Mouse (Mus musculus): ENCODE measurements at regions not wholly inside any gene's neighbourhood (a gene's known extent, or its start where the extent isn't known, plus 50 kb on each side); places are given as distances from the start of the nearest gene placed in this dataset.
A peak's percentile ranks its signal among the peaks of the same experiment; 100 is the strongest.
"Not testable (repeated sequence)": the region's sequence is repeated elsewhere in the genome, so short reads cannot be mapped to it uniquely, and the experiment has no call there.

- WGBS, result 86% methylated on average over 5 of the region's 5 CpGs
- TF ChIP-seq CTCF (IDR thresholded peaks at IDR 0.05; ENCODE audit: borderline replicate concordance, insufficient read depth, low read depth, low read length) (no peak), POLR2A (IDR thresholded peaks at IDR 0.05; ENCODE audit: borderline replicate concordance, insufficient read depth, low read length) (no peak)
- Histone ChIP-seq H3K4me3 (replicated peaks; ENCODE audit: insufficient read depth, low read depth, low read length) (no peak overlapping the region), H3K4me1 (ENCODE audit: control insufficient read depth, insufficient read depth, low read length) (no peaks in the 10 kb centered on the region), H3K27ac (ENCODE audit: insufficient read depth, low read length) (no peak overlapping the region), H3K27me3 (ENCODE audit: control insufficient read depth, insufficient read depth, low read length) (no peaks in the 10 kb centered on the region)
- no peak for DNase-seq
Observed at GRCm38 (mm10) chr1:161670937-161671336, 117.4 kb downstream of the Fasl start.

GRCm38 (mm10) chr1:161664321-161664720 is 124.0 kb downstream of the Fasl start:
- no peak for TF ChIP-seq POLR2A (IDR thresholded peaks at IDR 0.05; ENCODE audit: borderline replicate concordance, insufficient read depth, low read length)
- TF ChIP-seq CTCF (IDR thresholded peaks at IDR 0.05; ENCODE audit: borderline replicate concordance, insufficient read depth, low read depth, low read length), result no peak
- no peak overlapping the region for H3K27ac ChIP-seq (ENCODE audit: insufficient read depth, low read length)
- 29% methylated on average over 3 of the region's 3 CpGs for WGBS

GRCm38 (mm10) chr1:161663351-161663750 is 124.9 kb downstream of the Fasl start:
- Histone ChIP-seq H3K27me3 (ENCODE audit: control insufficient read depth, insufficient read depth, low read length) (no peaks in the 10 kb centered on the region), H3K27ac (ENCODE audit: insufficient read depth, low read length) (no peak overlapping the region), H3K4me1 (ENCODE audit: control insufficient read depth, insufficient read depth, low read length) (no peaks in the 10 kb centered on the region), H3K4me3 (replicated peaks; ENCODE audit: insufficient read depth, low read depth, low read length) (no peak overlapping the region)
- no peak for TF ChIP-seq CTCF (IDR thresholded peaks at IDR 0.05; ENCODE audit: borderline replicate concordance, insufficient read depth, low read depth, low read length)
- TF ChIP-seq POLR2A (IDR thresholded peaks at IDR 0.05; ENCODE audit: borderline replicate concordance, insufficient read depth, low read length), result no peak
- WGBS, result 83% methylated on average over 1 of the region's 1 CpGs
- no peak for DNase-seq

More at GRCm38 (mm10) chr1:161664321-161664720, 124.0 kb downstream of the Fasl start:
- no peaks in the 10 kb centered on the region for H3K27me3 ChIP-seq (ENCODE audit: control insufficient read depth, insufficient read depth, low read length)
- no peaks in the 10 kb centered on the region for H3K4me1 ChIP-seq (ENCODE audit: control insufficient read depth, insufficient read depth, low read length)
- no peak for DNase-seq
- H3K4me3 ChIP-seq (replicated peaks; ENCODE audit: insufficient read depth, low read depth, low read length), result no peak overlapping the region

- Histone ChIP-seq H3K4me3 (replicated peaks; ENCODE audit: insufficient read depth, low read depth, low read length) (no peak overlapping the region), H3K27me3 (ENCODE audit: control insufficient read depth, insufficient read depth, low read length) (no peaks in the 10 kb centered on the region; the same call in 1 of the 2 replicates), H3K27ac (ENCODE audit: insufficient read depth, low read length) (no peak overlapping the region), H3K4me1 (ENCODE audit: control insufficient read depth, insufficient read depth, low read length) (no peaks in the 10 kb centered on the region)
- TF ChIP-seq POLR2A (IDR thresholded peaks at IDR 0.05; ENCODE audit: borderline replicate concordance, insufficient read depth, low read length) (no peak), CTCF (IDR thresholded peaks at IDR 0.05; ENCODE audit: borderline replicate concordance, insufficient read depth, low read depth, low read length) (no peak)
- peak in 1 of 2 experiments; percentile 33 for DNase-seq
- WGBS, result 67% methylated on average over 2 of the region's 2 CpGs
Observed at GRCm38 (mm10) chr1:161662241-161662640, 126.1 kb downstream of the Fasl start.

GRCm38 (mm10) chr1:161657511-161657910 is 130.8 kb downstream of the Fasl start:
- TF ChIP-seq POLR2A (IDR thresholded peaks at IDR 0.05; ENCODE audit: borderline replicate concordance, insufficient read depth, low read length), result no peak
- no peak for TF ChIP-seq CTCF (IDR thresholded peaks at IDR 0.05; ENCODE audit: borderline replicate concordance, insufficient read depth, low read depth, low read length)
- Histone ChIP-seq H3K27me3 (ENCODE audit: control insufficient read depth, insufficient read depth, low read length) (no peaks in the 10 kb centered on the region; the same call in 1 of the 2 replicates), H3K4me1 (ENCODE audit: control insufficient read depth, insufficient read depth, low read length) (no peaks in the 10 kb centered on the region), H3K4me3 (replicated peaks; ENCODE audit: insufficient read depth, low read depth, low read length) (no peak overlapping the region), H3K27ac (ENCODE audit: insufficient read depth, low read length) (no peak overlapping the region)
- 75% methylated on average over 1 of the region's 1 CpGs for WGBS
- DNase-seq, result no peak

- no peaks in the 10 kb centered on the region for H3K4me1 ChIP-seq (ENCODE audit: control insufficient read depth, insufficient read depth, low read length)
- H3K4me3 ChIP-seq (replicated peaks; ENCODE audit: insufficient read depth, low read depth, low read length), result no peak overlapping the region
- no peaks in the 10 kb centered on the region for H3K27me3 ChIP-seq (ENCODE audit: control insufficient read depth, insufficient read depth, low read length)
- DNase-seq, result no peak
- no peak overlapping the region for H3K27ac ChIP-seq (ENCODE audit: insufficient read depth, low read length)
- WGBS, result 62% methylated on average over 2 of the region's 2 CpGs
- TF ChIP-seq POLR2A (IDR thresholded peaks at IDR 0.05; ENCODE audit: borderline replicate concordance, insufficient read depth, low read length), result no peak
- no peak for TF ChIP-seq CTCF (IDR thresholded peaks at IDR 0.05; ENCODE audit: borderline replicate concordance, insufficient read depth, low read depth, low read length)
Observed at GRCm38 (mm10) chr1:161649387-161649786, 138.9 kb downstream of the Fasl start.

GRCm38 (mm10) chr1:161632098-161632497 is 137.6 kb downstream of the Tnfsf18 start:
- H3K27ac ChIP-seq (ENCODE audit: insufficient read depth, low read length), result no peak overlapping the region
- H3K4me3 ChIP-seq (replicated peaks; ENCODE audit: insufficient read depth, low read depth, low read length), result no peak overlapping the region
- H3K4me1 ChIP-seq (ENCODE audit: control insufficient read depth, insufficient read depth, low read length), result no peaks in the 10 kb centered on the region
- 80% methylated on average over 5 of the region's 5 CpGs for WGBS
- no peaks in the 10 kb centered on the region; the same call in 1 of the 2 replicates for H3K27me3 ChIP-seq (ENCODE audit: control insufficient read depth, insufficient read depth, low read length)
- TF ChIP-seq CTCF (IDR thresholded peaks at IDR 0.05; ENCODE audit: borderline replicate concordance, insufficient read depth, low read depth, low read length) (no peak), POLR2A (IDR thresholded peaks at IDR 0.05; ENCODE audit: borderline replicate concordance, insufficient read depth, low read length) (no peak)
- DNase-seq, result no peak

- DNase-seq, result peak; percentile 48 to 72
- no peaks in the 10 kb centered on the region for H3K27me3 ChIP-seq (ENCODE audit: control insufficient read depth, insufficient read depth, low read length)
- WGBS, result 32% methylated on average over 6 of the region's 6 CpGs
- no peak overlapping the region for H3K4me3 ChIP-seq (replicated peaks; ENCODE audit: insufficient read depth, low read depth, low read length)
- no peak for TF ChIP-seq CTCF (IDR thresholded peaks at IDR 0.05; ENCODE audit: borderline replicate concordance, insufficient read depth, low read depth, low read length)
- no peak for TF ChIP-seq POLR2A (IDR thresholded peaks at IDR 0.05; ENCODE audit: borderline replicate concordance, insufficient read depth, low read length)
- H3K27ac ChIP-seq (ENCODE audit: insufficient read depth, low read length), result no peak overlapping the region
- H3K4me1 ChIP-seq (ENCODE audit: control insufficient read depth, insufficient read depth, low read length), result no peaks in the 10 kb centered on the region
Observed at GRCm38 (mm10) chr1:161621291-161621690, 126.8 kb downstream of the Tnfsf18 start.

- H3K27ac ChIP-seq (ENCODE audit: insufficient read depth, low read length); H3K4me1 ChIP-seq (ENCODE audit: control insufficient read depth, insufficient read depth, low read length); H3K27me3 ChIP-seq (ENCODE audit: control insufficient read depth, insufficient read depth, low read length); H3K4me3 ChIP-seq (replicated peaks; ENCODE audit: insufficient read depth, low read depth, low read length); DNase-seq: not testable (repeated sequence)
- 92% methylated on average over 7 of the region's 7 CpGs for WGBS
Observed at GRCm38 (mm10) chr1:161614091-161614490, 119.6 kb downstream of the Tnfsf18 start.

- WGBS, result 93% methylated on average over 10 of the region's 10 CpGs
- DNase-seq; H3K4me3 ChIP-seq (replicated peaks; ENCODE audit: insufficient read depth, low read depth, low read length); H3K27me3 ChIP-seq (ENCODE audit: control insufficient read depth, insufficient read depth, low read length); H3K27ac ChIP-seq (ENCODE audit: insufficient read depth, low read length); H3K4me1 ChIP-seq (ENCODE audit: control insufficient read depth, insufficient read depth, low read length): not testable (repeated sequence)
Observed at GRCm38 (mm10) chr1:161613658-161614057, 119.2 kb downstream of the Tnfsf18 start.
